Mouse (Mus musculus): ENCODE measurements around the gene Tmem63a.
"Not testable (repeated sequence)": the region's sequence is repeated elsewhere in the genome, so short reads cannot be mapped to it uniquely, and the experiment has no call there.

Gene Tmem63a

DNA sequence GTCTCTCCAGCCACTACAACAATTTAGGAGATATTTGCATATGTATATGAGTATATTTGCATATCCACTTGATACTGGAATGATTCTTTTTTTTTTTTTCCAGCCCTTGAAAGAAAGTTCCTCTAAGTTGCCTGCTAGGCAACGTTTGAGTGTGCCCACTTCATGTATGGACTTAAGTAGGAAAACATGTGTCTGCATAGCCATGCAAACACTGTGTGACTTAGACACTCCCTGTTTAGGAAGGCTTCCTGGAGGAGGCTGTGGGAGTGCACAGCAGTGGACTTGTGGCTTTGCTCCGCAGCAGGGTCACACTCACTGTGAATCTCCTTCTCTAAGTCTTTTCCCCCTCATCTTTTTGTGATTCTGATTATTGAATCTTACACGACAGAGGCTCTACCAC is 16.7 kb downstream of the Tmem63a start:
- no peak for DNase-seq (ENCODE audit: low read depth, low spot score)

DNA sequence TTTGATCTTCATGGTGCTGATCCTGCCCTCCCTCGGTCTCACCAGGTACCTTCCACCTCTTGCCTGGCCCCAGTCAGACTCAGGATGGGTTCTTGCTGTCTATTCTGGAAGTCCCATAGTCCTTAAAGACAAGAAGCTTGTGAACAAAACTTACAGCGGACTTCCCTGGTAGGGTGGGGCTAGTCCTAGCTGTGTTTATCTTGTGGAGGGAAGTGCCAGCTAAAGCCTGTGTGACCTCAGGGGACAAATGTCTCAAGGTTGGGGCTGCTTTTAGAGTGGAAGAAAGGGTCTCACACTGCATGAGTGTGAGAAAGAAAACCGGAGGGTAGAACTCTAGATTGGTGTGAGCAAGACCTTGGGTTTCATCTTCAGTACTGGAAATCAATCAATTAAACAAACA is 23.6 kb downstream of the Tmem63a start:
- no peak for DNase-seq (ENCODE audit: low read depth, low spot score)

- DNase-seq (ENCODE audit: low read depth, low spot score) = no peak
Measured at GRCm38 (mm10) chr1:180966542-180966941, 24.4 kb downstream of the Tmem63a start.

DNA sequence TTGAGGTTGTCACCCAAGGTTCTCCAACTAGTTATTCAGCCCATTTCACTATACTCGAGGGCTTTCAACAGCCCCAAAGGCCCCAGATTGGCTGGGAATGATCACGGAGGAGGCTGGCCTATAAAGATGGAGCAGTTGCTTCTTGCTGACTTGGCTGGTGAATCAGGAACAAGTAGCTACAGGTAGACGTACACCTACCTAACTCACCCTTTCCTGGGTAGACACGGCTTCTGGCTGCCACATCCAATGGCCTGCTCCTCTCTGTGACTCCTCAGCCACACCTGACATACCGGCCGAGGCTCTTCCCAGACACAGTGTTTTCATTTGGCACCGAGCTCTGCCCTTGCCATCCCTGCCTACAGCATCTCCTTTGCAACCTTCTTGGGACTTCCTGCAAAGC is 25.1 kb downstream of the Tmem63a start:
- DNase-seq (ENCODE audit: low read depth, low spot score) = no peak

- DNase-seq (ENCODE audit: low read depth, low spot score) = no peak
Measured at GRCm38 (mm10) chr1:180972941-180973340, 30.8 kb downstream of the Tmem63a start.

DNA sequence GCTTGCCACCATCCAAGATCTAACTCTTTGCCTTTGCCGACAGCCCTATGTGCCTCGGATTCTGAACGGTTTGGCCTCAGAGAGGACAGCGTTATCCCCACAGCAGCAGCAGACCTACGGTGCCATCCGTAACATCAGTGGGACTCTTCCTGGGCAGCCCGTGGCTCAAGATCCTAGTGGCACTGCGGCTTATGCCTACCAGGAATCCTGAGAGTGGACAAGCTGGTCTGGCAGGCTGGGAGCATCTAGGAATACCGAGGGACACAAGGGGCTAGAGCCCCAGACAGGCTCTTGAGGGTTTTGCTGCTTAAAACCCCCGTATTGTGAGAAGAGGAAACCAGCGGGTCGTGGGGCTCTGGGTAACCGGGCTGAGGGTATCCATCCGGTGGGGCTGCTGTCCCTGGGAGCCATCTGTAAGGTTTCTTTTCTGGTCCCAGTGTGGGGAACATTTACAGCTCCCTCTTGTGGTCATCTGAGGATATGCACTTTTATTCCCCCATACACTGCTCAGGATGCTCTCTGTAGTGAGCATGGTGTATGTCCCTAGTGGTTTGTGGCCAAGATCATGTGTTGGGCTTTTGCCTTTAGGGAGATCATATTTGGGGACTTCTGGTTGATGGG is 32.1 kb downstream of the Tmem63a start:
- DNase-seq (ENCODE audit: low read depth, low spot score) = peak; percentile 63

DNA sequence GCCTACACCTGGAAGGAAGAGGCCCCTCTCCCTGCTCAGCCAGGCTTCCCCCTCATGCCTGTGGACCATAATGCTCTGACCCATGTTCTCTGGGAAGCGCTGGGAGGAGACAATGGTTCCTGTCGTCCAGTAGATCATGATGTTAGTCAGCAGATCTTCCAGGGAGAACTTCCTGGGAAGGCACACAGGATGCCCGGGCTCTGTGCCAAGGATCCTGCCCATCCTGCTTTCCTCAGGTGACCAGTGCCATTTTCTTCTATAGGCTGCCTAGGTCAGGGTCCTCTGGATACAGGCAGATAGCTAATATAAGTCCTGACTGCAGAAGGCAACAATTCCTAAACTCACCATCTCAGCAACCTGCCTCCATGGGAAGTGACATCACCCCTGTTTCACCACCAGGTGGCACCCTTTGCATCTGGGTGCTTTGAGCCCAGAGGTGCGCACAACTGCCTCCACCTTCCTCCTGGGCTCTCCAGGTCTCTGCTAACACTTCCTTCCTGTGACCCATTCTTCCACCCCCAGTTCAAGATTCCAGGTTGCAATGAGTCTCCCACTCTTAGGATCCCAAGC is 34.1 kb downstream of the Tmem63a start:
- DNase-seq (ENCODE audit: low read depth, low spot score) = peak; percentile 59

DNA sequence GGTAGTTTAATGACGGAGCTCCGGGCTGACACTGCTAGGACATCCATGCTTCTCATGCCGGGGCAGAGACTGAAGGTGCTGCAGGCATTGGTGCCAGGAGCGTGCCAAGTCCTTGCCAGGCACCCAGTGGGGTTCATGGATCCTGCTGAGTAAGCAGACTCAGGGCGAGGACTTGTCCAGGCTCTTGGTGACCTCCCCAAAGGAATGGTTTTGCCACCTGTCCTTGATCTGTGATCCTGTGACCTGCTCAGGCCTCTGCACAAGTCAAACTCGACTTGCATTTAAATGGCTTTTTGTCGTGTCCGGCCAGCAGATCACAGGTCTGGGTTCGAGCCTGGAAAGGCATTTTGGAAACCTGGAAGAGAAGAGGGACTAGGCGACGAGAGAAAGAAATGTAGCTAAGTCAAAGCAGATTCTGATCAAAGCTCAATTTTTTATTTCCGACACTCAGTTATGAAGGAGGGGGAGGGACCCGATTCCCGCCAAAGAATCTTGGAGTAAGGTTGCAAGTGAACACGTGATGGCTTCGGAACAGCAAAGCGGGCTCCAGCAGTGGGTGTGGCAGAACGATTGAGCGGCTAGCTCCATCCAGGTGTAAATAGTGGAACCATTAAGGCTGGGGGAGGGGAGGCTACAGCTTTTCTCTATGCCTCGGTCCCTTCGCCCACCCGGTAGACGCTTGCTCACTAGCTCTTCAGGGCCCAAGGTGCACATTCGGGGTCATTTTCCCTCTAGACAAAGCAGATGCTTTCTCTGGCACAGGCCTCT is 37.5 kb downstream of the Tmem63a start:
- no peak for DNase-seq (ENCODE audit: low read depth, low spot score)

DNA sequence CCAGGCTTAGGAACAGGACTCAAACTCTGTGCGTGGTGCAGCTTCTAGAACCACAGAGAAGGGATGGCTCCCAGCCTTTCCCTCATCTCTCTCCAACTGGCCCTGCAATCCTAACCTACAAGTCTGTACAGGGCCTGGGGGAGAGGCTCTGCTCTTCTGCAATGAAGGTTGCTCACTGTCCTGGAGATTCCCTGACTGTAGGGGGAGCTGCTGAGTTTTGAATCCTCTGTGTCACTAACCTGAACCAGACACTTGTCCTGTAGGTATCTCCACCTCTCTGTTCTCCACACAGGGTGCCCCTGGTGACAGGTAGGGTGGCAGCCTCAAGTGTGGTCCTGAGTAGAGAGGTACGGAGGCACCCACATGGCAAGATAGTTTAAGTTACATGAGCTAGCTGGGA is 38.3 kb downstream of the Tmem63a start:
- no peak for DNase-seq (ENCODE audit: low read depth, low spot score)

- DNase-seq (ENCODE audit: low read depth, low spot score) = not testable (repeated sequence)
Measured at GRCm38 (mm10) chr1:180981298-180982046, 39.3 kb downstream of the Tmem63a start.

GRCm38 (mm10) chr1:180986701-180987100 is 44.6 kb downstream of the Tmem63a start:
- DNase-seq (ENCODE audit: low read depth, low spot score) = no peak

- DNase-seq (ENCODE audit: low read depth, low spot score) = peak; percentile 75
Measured at GRCm38 (mm10) chr1:180987759-180988158, 45.6 kb downstream of the Tmem63a start.

DNA sequence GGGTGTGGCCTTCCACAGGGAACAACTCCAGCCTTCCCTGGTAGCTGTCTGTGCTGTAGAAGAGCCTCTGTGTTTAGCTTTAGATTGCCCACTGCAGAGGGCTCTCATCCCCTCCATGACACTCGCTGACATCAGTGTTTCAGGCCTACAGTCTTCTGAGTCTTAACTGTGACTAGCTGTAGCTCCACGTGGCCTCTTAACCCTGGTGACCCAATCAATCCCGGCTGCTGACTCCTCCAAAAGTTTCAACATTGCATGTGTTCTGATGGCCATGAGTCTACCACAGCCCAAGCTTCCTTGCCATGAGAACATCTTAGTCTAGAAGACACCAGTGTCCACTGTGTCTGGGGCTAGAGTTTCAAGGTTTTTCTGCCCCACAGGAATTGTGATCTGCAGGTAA is 48.5 kb downstream of the Tmem63a start:
- no peak for DNase-seq (ENCODE audit: low read depth, low spot score)

DNA sequence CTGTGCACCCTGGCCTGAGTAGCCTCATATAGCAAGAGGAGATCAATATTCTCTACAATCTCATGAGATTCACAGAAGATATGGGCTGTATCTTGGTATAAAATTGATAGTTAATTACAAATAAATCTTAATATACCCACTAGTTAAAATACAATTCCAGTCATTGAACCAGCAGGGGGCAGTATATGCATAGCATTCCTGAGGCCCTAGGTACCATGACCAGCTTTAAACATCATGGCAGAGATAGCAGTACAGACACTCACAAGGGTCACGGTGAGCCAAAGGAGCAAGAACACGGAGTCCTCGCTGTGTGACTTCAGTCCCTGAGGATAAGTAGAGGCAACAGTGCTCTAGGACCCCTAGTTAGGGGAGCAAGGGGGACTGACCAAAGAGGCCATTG is 50.0 kb downstream of the Tmem63a start:
- peak; percentile 59 for DNase-seq (ENCODE audit: low read depth, low spot score)

- no peak for DNase-seq (ENCODE audit: low read depth, low spot score)
Measured at GRCm38 (mm10) chr1:181000501-181001092, 58.5 kb downstream of the Tmem63a start.

DNA sequence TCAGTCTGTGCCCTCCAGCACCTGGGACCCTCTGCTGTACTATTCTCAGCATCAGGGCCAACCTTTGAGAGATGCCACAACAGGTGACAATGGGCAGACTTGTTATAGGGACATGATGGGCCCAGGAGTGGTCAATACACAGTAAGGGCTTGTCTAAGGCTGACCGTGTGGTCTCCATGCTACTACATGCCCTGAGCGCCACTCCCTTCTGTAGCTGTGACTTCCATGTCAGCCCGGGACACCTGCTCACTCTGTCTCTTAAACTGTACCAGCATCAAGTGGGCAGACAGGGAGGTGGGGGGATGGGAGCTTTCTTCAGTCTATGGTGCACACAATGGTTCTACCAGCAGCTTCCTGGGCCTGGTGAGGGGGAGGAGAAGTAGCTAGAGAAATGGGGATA is 59.1 kb downstream of the Tmem63a start:
- no peak for DNase-seq (ENCODE audit: low read depth, low spot score)

- DNase-seq (ENCODE audit: low read depth, low spot score) = no peak
Measured at GRCm38 (mm10) chr1:181001621-181002020, 59.5 kb downstream of the Tmem63a start.

GRCm38 (mm10) chr1:181003790-181004189 is 61.6 kb downstream of the Tmem63a start:
- DNase-seq (ENCODE audit: low read depth, low spot score) = no peak

- no peak for DNase-seq (ENCODE audit: low read depth, low spot score)
Measured at GRCm38 (mm10) chr1:181005331-181005730, 63.2 kb downstream of the Tmem63a start.

- no peak for DNase-seq (ENCODE audit: low read depth, low spot score)
Measured at GRCm38 (mm10) chr1:181007831-181008230, 65.7 kb downstream of the Tmem63a start.

GRCm38 (mm10) chr1:181008266-181008665 is 66.1 kb downstream of the Tmem63a start:
- no peak for DNase-seq (ENCODE audit: low read depth, low spot score)
